Mouse (Mus musculus): ENCODE data around the gene Dusp1.

DNA sequence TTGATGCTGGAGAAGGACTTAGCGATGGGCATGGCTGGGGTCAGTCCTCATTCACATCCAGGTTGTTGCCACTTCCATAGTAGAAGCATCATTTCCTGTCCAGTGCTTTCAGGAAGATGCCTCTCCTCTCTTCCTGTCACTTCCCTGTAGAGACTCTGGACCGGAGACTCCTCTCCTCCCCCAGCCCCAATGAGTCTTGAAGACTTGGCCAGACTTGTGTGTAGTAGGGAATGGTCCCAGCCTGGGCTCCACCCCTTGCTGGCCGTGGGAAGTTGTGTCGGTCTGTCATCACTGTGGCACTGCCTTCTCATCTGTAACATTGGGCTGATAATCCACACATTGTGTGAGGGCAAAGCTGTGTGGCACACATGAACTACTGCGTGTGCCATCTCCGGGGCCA is 21.7 kb upstream of the Dusp1 start:
- no peak for TF ChIP-seq USF1 (IDR thresholded peaks at IDR 0.05; ENCODE audit: low read depth, low read length)
- no peak for TF ChIP-seq CTCF (conservative IDR thresholded peaks at IDR 0.05 in 1 of 2, IDR thresholded peaks at IDR 0.05 in 1 of 2; ENCODE audit: low read depth in 2 of 2, low read length in 2 of 2)
- TF ChIP-seq POLR2A (IDR thresholded peaks at IDR 0.05; ENCODE audit: low read depth, low read length), result no peak
- no peak for TF ChIP-seq POLR2AphosphoS2 (IDR thresholded peaks at IDR 0.05; ENCODE audit: low read depth, low read length)
- no peak for TF ChIP-seq RCOR1 (conservative IDR thresholded peaks at IDR 0.05; ENCODE audit: low read depth, low read length)
- no peak for TF ChIP-seq BHLHE40 (IDR thresholded peaks at IDR 0.05; ENCODE audit: low read depth, low read length)
- no peak for TF ChIP-seq MAX (IDR thresholded peaks at IDR 0.05; ENCODE audit: low read length)
- TF ChIP-seq MAFK (IDR thresholded peaks at IDR 0.05; ENCODE audit: insufficient replicate concordance, low read length), result no peak
- no peak for TF ChIP-seq MYC (IDR thresholded peaks at IDR 0.05; ENCODE audit: low read depth, low read length)
- no peak for TF ChIP-seq ZNF384 (IDR thresholded peaks at IDR 0.05; ENCODE audit: low read depth, low read length)
- no peak for TF ChIP-seq EP300 (IDR thresholded peaks at IDR 0.05; ENCODE audit: low read length)
- TF ChIP-seq RAD21 (IDR thresholded peaks at IDR 0.05; ENCODE audit: low read depth, low read length), result no peak
- no peak for TF ChIP-seq TBP (conservative IDR thresholded peaks at IDR 0.05; ENCODE audit: low read depth, low read length)
